In the genomic region with DNA sequence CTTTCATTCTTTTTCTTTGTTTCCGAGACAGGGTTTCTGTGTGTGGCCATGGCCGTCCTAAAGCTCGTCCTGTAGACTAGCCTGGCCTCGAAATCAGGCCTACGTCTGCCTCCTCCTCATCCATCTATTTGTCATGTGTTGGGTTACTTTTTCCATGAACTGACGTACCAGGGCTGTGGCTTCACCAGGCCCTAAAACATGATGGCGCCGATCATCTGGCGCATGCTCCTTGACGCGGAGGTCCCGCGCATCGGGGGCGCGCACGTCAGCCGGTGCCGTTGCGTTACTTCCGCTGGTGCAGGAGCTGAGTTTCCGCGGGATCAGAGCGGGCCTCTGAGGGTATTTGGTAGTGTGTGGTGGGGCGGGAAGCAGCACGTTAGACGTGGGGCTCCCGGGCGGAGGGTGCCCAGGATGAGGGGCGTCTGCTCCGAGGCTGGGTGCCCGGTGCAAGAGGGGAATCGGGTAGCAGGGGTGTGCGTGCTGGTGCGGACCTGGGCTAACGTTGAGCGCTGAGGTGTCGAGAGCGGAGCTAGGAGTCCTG, we compare ENCODE assay signal across 8 mouse cellular contexts. TPM values are rescaled to one million over a fixed set of nuclear protein-coding genes. Genes with fewer than 3 reads are reported as not detected.
DNase-seq lines count a peak whose midpoint lies in the region; ATAC-seq and TF ChIP-seq lines count a peak whose summit lies in the region.
"Not testable (repeated sequence)": the region's sequence is repeated elsewhere in the genome, so short reads cannot be mapped to it uniquely, and the experiment has no call there.

Gene Gon4l, plus strand, starts transcription at position 281 of the 541 bp plus-strand sequence.

- TF ChIP-seq CTCF in liver, postnatal 0 days (IDR thresholded peaks at IDR 0.05; ENCODE audit: low read depth) = not testable (repeated sequence)

- H3K27ac ChIP-seq in liver, postnatal 0 days (ENCODE audit: low read depth) = peak within 1 kb of the TSS; percentile 24; the same call in 1 of the 2 replicates
- H3K27ac ChIP-seq in neural tube, embryonic 12.5 days = peak within 1 kb of the TSS; percentile 70

- ATAC-seq in frontal cortex, adult (ENCODE audit: low TSS enrichment) = peak; percentile 64
- peak; percentile 74 to 86 for ATAC-seq in hematopoietic stem cell, adult 5-6 weeks (replicated peaks in 1 of 2; ENCODE audit: insufficient read depth in 1 of 2, low FRiP score in 2 of 2, low TSS enrichment in 1 of 2, low read depth in 1 of 2, poor library complexity in 2 of 2, severe bottlenecking in 2 of 2)
- ATAC-seq in liver, postnatal 0 days = peak; percentile 85
- ATAC-seq in neural tube, embryonic 12.5 days (ENCODE audit: low FRiP score, low read depth) = peak; percentile 22

- peak; percentile 78 for DNase-seq in NIH3T3 (ENCODE audit: low read depth)
- peak; percentile 58 for DNase-seq in cerebellum, adult 9-11 months
- peak in 1 of 2 experiments; percentile 41 for DNase-seq in layer of hippocampus, adult 18-20 months (ENCODE audit: low spot score in 2 of 2)
- DNase-seq in liver, postnatal 0 days = peak; percentile 45
- peak; percentile 41 for DNase-seq in thymus, postnatal 0 days (ENCODE audit: low spot score)

- H3K36me3 ChIP-seq in liver, postnatal 0 days (replicated peaks; ENCODE audit: insufficient read depth, low read length) = not testable (repeated sequence)
- H3K36me3 ChIP-seq in neural tube, embryonic 12.5 days = peaks cover 11% of the 10 kb centered on the region

- not testable (repeated sequence) for H3K4me1 ChIP-seq in liver, postnatal 0 days (ENCODE audit: insufficient read depth); neural tube, embryonic 12.5 days

- H3K4me3 ChIP-seq in liver, postnatal 0 days (ENCODE audit: low read depth, low read length) = peak within 1 kb of the TSS; percentile 45
- H3K4me3 ChIP-seq in neural tube, embryonic 12.5 days = peak within 1 kb of the TSS; percentile 42

- peak within 1 kb of the TSS; percentile 49 for H3K4me2 ChIP-seq in liver, postnatal 0 days (ENCODE audit: low read depth, low read length)
- H3K4me2 ChIP-seq in neural tube, embryonic 12.5 days (replicated peaks) = peak within 1 kb of the TSS; percentile 51

- H3K27me3 ChIP-seq in liver, postnatal 0 days (ENCODE audit: insufficient read depth, low read length); neural tube, embryonic 12.5 days (replicated peaks): not testable (repeated sequence)

- peak within 1 kb of the TSS; percentile 57 for H3K9ac ChIP-seq in liver, postnatal 0 days (replicated peaks)
- H3K9ac ChIP-seq in neural tube, embryonic 12.5 days = peak within 1 kb of the TSS; percentile 53; the same call in 1 of the 2 replicates

- not testable (repeated sequence) for TF ChIP-seq EP300 in liver, postnatal 0 days (IDR thresholded peaks at IDR 0.05; ENCODE audit: low read depth)

- H3K9me3 ChIP-seq in liver, postnatal 0 days (ENCODE audit: low read length); neural tube, embryonic 12.5 days: not testable (repeated sequence)

- 4% methylated on average over 20 of the region's 39 CpGs for WGBS in liver, postnatal 0 days (ENCODE audit: insufficient replicate concordance)
- WGBS in neural tube, embryonic 12.5 days = 3% methylated on average over 32 of the region's 39 CpGs

RNA-seq across cellular contexts. Expression of gene Gon4l, which starts in this region (rescaled TPM):
- total RNA-seq in hematopoietic stem cell, adult 5-6 weeks (2017) = 28.5 and 44.9 TPM in 2 replicates
- 10 to 100 TPM; 44.7 to 45.1 TPM for total RNA-seq in layer of hippocampus, adult 18-20 months (2021)
- polyA plus RNA-seq in liver, postnatal 0 days (2015; fragmentation: Nextera tagmentation; extraction: Ambion mirVana) = 1.5 and 1.6 TPM in 2 replicates
- 16.1 and 16.6 TPM in 2 replicates for polyA plus RNA-seq in neural tube, embryonic 12.5 days (2016; fragmentation: Nextera tagmentation; extraction: Ambion mirVana)
- 6.4 and 7.2 TPM in 2 replicates for polyA plus RNA-seq in thymus, postnatal 0 days (2015; fragmentation: Nextera tagmentation; extraction: Ambion mirVana)

Comparison
In these comparisons a context has a peak if more than half of its experiments do, and no peak if none do; other contexts are left out.
1. ATAC-seq: peak in every context shown above with its lines; median percentile 85 in liver, postnatal 0 days; 80 in hematopoietic stem cell, adult 5-6 weeks; 64 in frontal cortex, adult; 22 in neural tube, embryonic 12.5 days.